Mouse (Mus musculus): ENCODE measurements around the gene Gm525.

The Gm525 gene

GRCm38 (mm10) chr11:89092714-89093113 is 19.1 kb downstream of the Gm525 start:
- in situ Hi-C loops (cut with MboI, MseI) = loop anchor here (5.0 to 25.0 kb wide), 3 partner anchors 210 to 1170 kb away; partner anchors contain the start of gene Nog (in 1 of the 2)

- in situ Hi-C loops (cut with MboI, MseI) = loop anchor here (10.0 to 25.0 kb wide), 2 partner anchors 1159 to 1167 kb away; no protein-coding TSS in a partner anchor
Observed at GRCm38 (mm10) chr11:89095306-89095705, 21.7 kb downstream of the Gm525 start.

- in situ Hi-C loops (cut with MboI, MseI) = loop anchor here (10.0 to 25.0 kb wide), 2 partner anchors 1158 to 1165 kb away; no protein-coding TSS in a partner anchor
Observed at GRCm38 (mm10) chr11:89097292-89097691, 23.7 kb downstream of the Gm525 start.

DNA sequence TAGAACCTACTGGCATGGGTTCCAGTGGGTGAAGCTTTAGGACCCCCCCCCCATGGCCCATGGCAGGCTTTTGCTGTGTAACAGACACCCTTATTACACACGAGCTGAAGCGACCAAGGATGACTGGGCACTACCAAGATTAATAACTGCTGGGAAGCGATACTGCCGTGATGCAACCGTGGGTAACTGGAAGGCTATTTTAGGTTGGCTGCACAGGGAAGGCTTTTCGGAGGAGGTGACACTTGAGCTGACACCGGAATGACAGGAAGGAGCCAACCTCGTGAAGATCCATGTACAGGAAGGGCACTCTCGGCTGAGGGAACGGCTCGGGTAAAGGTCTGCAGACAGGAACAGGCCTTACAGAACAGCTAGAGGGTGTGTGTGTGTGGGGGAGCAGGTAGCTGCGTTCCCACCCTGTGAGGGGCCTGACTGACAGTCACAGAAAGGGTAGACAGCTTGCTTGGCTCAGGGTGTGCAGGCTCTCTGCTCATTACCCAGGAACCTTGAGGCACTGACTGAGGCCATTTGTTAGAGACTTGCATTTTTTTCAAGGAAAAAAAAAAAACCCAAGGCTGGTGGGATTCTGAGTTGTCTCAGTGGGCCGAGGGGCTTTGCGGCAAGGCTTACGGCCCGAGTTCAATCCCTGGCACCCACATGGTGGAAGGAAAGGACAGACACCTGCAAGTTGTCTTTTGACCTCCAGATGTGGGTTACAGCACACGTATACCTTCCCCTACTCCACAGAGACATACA is 24.6 kb downstream of the Gm525 start:
- in situ Hi-C loops (cut with MboI, MseI) = loop anchor here (10.0 to 25.0 kb wide), 2 partner anchors 1157 to 1164 kb away; no protein-coding TSS in a partner anchor

DNA sequence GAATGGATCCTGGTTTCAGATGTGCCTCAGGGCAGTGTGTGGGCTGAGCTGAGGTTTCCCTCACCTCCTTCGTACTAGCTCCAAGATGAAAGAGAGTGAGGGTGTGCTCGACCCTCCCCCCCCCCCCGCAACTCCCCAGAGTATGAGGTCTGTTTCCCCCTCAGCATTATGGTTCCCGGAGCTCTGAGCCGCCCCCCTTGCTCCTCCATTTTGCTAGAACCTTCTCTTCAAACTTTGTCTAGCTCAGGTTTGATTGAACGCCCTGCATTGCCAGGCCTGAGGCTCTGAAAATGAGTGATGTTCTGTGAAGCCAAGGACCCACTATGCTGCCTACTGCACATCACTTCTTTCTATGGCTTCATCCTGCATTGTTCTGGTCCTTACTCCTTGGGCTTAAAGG is 25.3 kb downstream of the Gm525 start:
- in situ Hi-C loops (cut with MboI, MseI) = loop anchor here (10.0 to 25.0 kb wide), 2 partner anchors 1156 to 1163 kb away; no protein-coding TSS in a partner anchor

- in situ Hi-C loops (cut with MboI, MseI) = loop anchor here in 1 of 2 experiments (5.0 kb wide), 1 partner anchor 202 kb away; the partner anchor contains the start of gene Nog
Observed at GRCm38 (mm10) chr11:89100403-89100802, 26.8 kb downstream of the Gm525 start.

GRCm38 (mm10) chr11:89100826-89101321 is 27.2 kb downstream of the Gm525 start:
- in situ Hi-C loops (cut with MboI, MseI) = loop anchor here in 1 of 2 experiments (5.0 kb wide), 1 partner anchor 201 kb away; the partner anchor contains the start of gene Nog

- in situ Hi-C loops (cut with MboI, MseI) = loop anchor here in 1 of 2 experiments (5.0 kb wide), 1 partner anchor 199 kb away; the partner anchor contains the start of gene Nog
Observed at GRCm38 (mm10) chr11:89103166-89103565, 29.5 kb downstream of the Gm525 start.

- in situ Hi-C loops (cut with MboI, MseI) = no loop called here
Observed at GRCm38 (mm10) chr11:89105211-89105610, 31.6 kb downstream of the Gm525 start.

GRCm38 (mm10) chr11:89105823-89106222 is 32.2 kb downstream of the Gm525 start:
- in situ Hi-C loops (cut with MboI, MseI) = no loop called here

DNA sequence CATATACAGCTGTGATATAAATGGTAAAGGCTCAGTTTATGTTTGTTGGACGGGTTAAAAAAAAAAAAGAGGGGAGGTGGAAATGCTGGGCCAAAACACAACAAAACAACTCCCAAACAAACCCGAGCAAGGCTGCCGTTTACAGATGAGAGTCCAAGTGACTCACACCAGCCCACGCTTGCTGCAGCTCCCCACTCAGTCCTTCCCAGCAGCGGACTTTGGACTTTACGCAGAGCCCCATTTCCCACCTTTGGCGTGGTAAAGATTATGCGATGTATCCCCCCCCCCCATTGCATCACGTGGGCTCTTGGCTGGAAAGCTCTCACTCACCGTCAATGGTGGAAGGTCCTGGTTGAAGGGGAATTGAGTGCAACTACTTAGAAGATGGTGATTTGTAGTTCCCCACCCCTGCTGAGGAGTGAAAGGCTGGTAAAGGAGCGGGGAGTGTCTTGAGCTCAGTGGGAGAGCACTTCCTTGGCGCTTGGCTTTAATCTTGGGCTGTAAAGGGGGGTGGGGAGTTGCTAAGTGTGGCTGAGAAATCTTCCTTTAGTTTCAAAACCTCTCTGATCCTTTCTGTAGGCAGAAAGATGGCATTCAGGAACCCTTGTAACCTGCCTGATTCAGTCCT is 33.7 kb downstream of the Gm525 start:
- in situ Hi-C loops (cut with MboI, MseI) = no loop called here

DNA sequence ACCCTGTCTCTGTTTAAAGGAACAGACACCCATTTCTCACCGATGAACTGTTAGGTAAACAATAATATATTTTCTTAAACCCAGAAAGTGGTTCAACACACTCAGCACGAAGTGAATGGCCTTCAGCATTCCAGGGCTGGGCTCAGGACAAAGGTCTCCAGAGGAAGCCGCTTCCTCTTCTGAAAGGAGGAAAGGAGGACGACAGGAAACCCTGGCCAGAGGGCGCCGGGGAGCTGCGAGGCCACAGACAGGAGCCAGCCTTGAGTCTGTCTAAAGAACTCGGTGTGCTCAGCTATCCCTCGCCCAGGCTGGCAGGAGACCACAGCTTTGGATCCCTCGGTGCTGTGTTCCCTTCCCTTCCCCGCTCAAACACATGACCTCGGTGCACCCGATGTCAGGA is 50.8 kb downstream of the Gm525 start:
- in situ Hi-C loops (cut with MboI, MseI) = loop anchor here in 1 of 2 experiments (10.0 kb wide), 1 partner anchor 810 kb away; no protein-coding TSS in a partner anchor

- in situ Hi-C loops (cut with MboI, MseI) = no loop called here
Observed at GRCm38 (mm10) chr11:89130856-89131255, 57.2 kb downstream of the Gm525 start.

DNA sequence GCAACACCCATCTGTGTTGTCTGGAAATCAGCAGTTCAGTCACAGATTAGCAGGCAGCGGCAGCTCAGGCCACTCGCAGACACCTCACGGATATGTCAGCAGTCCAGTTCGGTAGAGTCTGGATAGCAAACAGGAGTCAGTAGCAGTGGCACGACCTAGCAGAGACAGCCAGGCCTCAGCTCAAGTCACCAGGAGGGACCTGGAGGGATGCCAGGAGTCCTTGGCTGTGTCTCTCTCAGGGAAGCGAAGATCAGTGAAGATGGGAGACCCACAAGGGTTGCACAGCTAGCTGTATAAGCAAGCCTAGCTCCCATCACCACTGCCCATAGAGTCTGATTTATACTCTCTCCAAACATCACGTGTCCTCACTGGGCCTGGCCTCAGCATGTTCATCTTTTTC is 58.8 kb downstream of the Gm525 start:
- in situ Hi-C loops (cut with MboI, MseI) = no loop called here

- in situ Hi-C loops (cut with MboI, MseI) = no loop called here
Observed at GRCm38 (mm10) chr11:89134211-89134610, 60.6 kb downstream of the Gm525 start.

DNA sequence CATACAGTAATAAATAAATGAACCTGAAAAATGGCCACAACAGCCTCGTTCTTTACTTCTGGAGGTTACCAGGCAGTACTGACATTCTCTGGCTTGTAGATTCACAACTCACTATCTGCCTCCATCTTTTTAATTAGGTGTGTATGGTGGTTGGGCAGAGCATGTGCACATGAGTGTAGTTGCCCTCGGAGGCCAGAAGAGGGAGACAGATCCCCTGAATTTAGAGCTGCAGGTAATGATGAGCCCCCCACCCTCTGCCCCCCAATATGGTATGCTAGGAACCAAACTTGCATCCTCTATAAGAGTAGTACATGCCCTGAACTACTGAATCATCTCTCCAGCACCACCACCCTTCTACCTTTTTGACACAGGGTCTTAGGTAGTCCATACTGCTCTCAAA is 64.3 kb downstream of the Gm525 start:
- in situ Hi-C loops (cut with MboI, MseI) = no loop called here

All from T-helper 17 cell (primary cell).